Mouse (Mus musculus): ENCODE measurements around the gene Zfp292.

Gene Zfp292

GRCm38 (mm10) chr4:34881851-34882250 is 909 bp downstream of the Zfp292 start:
- no peak for DNase-seq

- DNase-seq = no peak
These were observed 1.7 kb downstream of the Zfp292 start for GRCm38 (mm10) chr4:34880921-34881650.

- no peak for DNase-seq
These were observed 8.5 kb downstream of the Zfp292 start for GRCm38 (mm10) chr4:34874234-34874633.

GRCm38 (mm10) chr4:34872896-34873495 is 9.8 kb downstream of the Zfp292 start:
- DNase-seq = no peak

GRCm38 (mm10) chr4:34869813-34870212 is 12.9 kb downstream of the Zfp292 start:
- no peak for DNase-seq

GRCm38 (mm10) chr4:34861438-34861837 is 21.3 kb downstream of the Zfp292 start:
- no peak for DNase-seq

- no peak for DNase-seq
These were observed 23.3 kb downstream of the Zfp292 start for GRCm38 (mm10) chr4:34859416-34859815.

- DNase-seq = no peak
These were observed 23.9 kb downstream of the Zfp292 start for GRCm38 (mm10) chr4:34858903-34859302.

- no peak for DNase-seq
These were observed 26.8 kb downstream of the Zfp292 start for GRCm38 (mm10) chr4:34855966-34856365.

- DNase-seq = no peak
These were observed 30.7 kb downstream of the Zfp292 start for GRCm38 (mm10) chr4:34852051-34852450.

GRCm38 (mm10) chr4:34850156-34850555 is 32.6 kb downstream of the Zfp292 start:
- no peak for DNase-seq

- DNase-seq = no peak
These were observed 35.0 kb downstream of the Zfp292 start for GRCm38 (mm10) chr4:34847679-34848309.

- DNase-seq = no peak
These were observed 38.9 kb downstream of the Zfp292 start for GRCm38 (mm10) chr4:34843839-34844238.

- DNase-seq = no peak
These were observed 39.9 kb downstream of the Zfp292 start for GRCm38 (mm10) chr4:34842826-34843225.

GRCm38 (mm10) chr4:34831496-34831895 is 51.3 kb downstream of the Zfp292 start:
- no peak for DNase-seq

- DNase-seq = no peak
These were observed 53.3 kb downstream of the Zfp292 start for GRCm38 (mm10) chr4:34829456-34829855.

- DNase-seq = no peak
These were observed 58.9 kb downstream of the Zfp292 start for GRCm38 (mm10) chr4:34823901-34824300.

- no peak for DNase-seq
These were observed 62.9 kb downstream of the Zfp292 start for GRCm38 (mm10) chr4:34819904-34820303.

GRCm38 (mm10) chr4:34801166-34802034 is 81.4 kb downstream of the Zfp292 start:
- DNase-seq = no peak

- DNase-seq = no peak
These were observed 84.8 kb downstream of the Zfp292 start for GRCm38 (mm10) chr4:34798005-34798404.

GRCm38 (mm10) chr4:34797294-34797983 is 85.3 kb downstream of the Zfp292 start:
- no peak for DNase-seq

- no peak for DNase-seq
These were observed 86.5 kb downstream of the Zfp292 start for GRCm38 (mm10) chr4:34796294-34796693.

Measured in liver (tissue).